Mouse (Mus musculus) erythroid progenitor cell, adult 5-6 weeks (primary cell): ENCODE data around the gene Srebf1. TPM values are rescaled to one million over a fixed set of nuclear protein-coding genes. Genes with fewer than 3 reads are reported as not detected.

Experiments
- ATAC-seq: replicated peaks from 2 replicates; pipeline ENCODE4 v1.8.0; 2016; ENCODE audit warnings: moderate number of reproducible peaks, mild to moderate bottlenecking, moderate TSS enrichment, inconsistent platforms; ENCODE audit not compliant: poor library complexity, low FRiP score, severe bottlenecking
- total RNA-seq, 2 experiments: library from RNA; stranded (forward) in 1 of 2; stranded (reverse) in 1 of 2; fragments of 150-400 nt in 1 of 2; fragments of 186-747, 209-891 nt in 1 of 2; gene quantifications; 2 replicates each; pipeline versions ENCODE4 v1.2.3 to v1.2.4; 2015 to 2017; ENCODE audit warnings: low replicate concordance in 2 of 2

The Srebf1 gene
- total RNA-seq, 2 experiments from 2014 or later = 6.3 to 34.9 TPM

DNA sequence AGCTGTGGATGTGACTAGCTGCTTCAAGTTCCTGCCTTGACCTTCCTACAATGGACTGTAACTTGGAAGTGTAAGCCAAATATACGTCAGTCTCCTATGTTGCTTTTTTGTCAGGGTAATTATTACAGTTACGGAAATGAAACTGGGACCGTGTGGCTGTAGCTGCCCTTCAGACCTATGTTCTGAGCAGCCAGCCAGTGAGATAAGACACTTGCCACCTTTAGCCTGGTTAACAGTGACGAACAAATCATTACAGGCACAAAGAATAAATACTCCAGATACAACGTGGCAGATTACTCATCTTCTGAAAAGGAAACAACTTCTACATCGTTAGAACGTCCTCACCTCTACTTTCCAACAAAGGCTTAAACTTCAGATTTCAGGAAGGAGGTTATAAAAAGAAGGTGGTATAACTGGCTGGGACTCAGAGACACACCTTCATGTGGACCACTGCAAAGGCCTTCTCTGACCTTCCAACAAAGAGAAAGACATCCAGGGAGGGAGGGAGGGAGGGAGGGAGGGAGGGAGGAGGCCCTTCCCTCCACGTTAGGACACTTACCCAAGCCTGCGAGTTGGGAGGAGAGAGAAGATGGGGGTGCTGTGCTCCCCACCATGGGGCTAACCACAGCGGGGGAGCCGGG is 22.2 kb upstream of the Srebf1 start:
- ATAC-seq = no peak

DNA sequence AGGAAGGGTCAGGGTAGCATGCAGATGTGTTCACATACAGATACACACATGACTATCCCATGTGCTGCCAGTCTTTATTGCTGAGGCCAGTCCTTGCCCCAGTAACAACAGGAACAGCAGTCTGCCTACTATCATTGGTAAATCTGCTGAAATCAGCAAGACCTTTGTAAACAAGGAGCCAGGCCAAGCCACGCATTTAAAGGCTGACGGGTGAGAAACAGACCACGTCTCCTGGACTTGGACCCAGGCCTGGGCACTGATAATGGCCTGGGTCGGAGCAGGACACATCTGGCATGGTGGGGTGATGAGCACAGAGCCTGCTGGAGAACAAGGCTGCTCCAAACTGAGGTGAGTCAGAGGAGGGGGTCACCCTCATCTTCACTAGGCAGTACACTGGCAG is 18.1 kb upstream of the Srebf1 start:
- no peak for ATAC-seq

DNA sequence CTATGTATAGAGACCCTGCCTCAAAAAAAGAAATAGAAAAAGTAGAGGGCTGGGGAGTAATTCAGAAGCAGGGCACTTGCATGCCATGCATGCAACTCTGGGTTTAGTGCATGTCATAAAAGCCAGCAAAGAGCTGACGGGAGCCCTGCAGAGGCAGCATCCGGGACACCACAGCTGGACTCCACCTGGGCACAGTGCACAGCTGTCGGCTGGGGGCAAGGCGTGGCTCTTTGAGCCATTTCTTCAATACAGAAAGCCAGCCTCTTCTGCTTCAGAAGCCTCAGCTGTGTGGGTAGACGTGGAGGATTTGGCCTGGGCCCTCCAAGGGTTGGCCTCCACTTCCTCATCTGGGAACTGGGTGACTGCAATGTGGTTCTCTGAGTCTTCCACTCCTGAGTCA is 13.0 kb upstream of the Srebf1 start:
- ATAC-seq = no peak

DNA sequence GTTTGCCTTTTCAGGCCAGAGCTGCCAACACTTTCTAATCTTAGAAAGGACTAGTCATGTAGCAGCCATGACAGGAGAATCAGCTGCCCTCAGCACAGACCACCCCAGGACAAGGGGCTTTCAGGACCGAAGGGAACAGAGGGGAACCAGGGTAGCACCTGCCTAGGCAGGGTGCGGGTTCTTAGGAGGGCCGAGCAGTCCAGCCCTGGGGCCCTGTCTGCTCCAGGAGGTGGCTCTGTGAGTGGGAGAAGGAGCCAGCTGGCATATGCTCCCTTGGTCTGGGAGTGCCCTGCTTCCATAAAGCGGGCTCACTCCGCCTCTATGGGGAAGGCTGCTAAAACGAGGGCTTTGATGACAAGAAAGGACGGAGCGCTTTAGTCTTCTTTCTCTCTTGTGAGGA is 10.9 kb upstream of the Srebf1 start:
- ATAC-seq = no peak

DNA sequence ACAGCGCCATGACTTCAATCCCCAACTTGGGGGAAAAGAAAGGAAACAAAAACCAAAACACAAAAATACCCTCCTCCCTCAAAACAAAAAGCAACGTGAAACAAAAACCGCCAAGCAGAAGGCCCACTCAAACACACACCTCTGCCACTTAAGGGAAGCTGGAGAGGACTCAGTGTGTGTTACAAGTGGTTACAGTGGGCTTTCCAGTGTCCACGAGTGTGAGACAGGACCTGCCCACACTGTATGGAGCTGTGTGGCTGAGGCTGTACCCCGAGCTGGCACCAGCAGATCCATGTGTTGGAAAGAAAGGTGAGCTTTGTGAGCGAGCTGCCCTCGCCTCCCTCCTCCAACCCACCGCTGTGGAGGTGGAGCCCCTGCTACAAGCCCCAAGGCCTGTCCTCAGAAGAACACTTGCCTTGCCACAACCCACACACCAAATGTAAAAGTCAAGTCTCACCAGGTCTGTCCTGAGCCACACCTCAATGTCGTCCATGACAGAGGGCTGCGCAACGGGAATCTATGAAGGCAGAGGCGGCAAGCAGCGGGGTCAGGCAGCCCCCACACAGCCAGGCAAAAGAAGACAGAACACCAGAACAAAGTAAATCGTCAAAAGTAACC is 10.2 kb upstream of the Srebf1 start:
- no peak for ATAC-seq

DNA sequence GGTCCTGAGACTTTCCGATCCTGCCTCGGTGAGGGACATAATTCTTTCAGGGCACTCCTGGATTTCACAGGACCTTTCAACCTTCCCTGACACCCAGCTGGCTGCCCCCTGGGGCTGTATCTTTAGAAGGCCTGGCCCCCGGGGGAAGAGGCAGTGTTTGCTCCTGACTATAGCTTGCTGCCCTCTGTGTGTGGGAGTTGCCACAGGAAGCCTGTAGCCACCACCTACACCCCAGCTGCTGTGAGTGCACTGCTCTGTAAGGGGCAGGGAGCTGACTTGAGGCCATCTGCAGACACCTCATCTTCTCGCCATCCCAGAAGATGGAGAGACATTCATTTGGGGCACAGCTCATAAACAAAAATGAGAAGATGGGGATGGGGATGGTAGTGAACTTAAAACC is 9.6 kb upstream of the Srebf1 start:
- ATAC-seq = no peak

DNA sequence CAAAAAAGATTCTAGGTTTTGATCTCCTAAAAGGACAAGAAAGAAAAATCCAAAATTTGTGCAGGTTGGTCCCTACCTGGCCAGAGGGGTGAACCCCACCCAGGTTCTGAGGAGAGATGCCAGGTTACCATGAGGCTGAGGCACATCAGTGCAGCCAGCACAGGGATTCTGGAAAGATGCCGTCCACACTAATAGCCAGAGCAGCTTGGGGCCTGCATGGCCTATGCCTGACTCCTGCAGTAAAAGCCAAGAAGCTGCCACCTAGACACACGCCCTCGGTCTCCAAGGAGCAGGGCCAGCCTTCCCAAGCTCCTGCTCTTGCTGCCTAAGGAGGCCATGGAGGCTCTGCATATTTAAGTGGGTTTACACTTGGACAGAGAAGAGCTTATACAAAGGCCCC is 8.9 kb upstream of the Srebf1 start:
- ATAC-seq = no peak

DNA sequence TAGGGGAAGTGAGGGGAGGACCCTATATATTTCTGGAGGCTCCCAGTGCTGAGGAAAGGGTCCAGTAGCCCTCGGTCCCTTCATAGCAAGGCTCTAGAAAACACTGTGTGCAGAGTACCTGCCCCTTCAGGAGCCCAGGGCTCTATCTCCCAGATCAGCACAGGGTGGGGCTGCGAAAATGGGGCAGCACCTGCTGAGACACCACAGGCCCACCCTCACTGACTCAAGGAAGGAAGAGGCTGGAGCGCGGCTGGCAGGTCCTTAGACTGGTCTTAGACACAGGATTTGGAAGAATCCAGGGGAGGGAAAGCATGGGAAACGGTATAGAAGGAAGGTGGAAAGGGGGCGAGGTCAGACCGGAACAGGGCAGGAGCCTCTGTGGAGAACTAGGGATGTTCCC is 8.1 kb upstream of the Srebf1 start:
- ATAC-seq = no peak

DNA sequence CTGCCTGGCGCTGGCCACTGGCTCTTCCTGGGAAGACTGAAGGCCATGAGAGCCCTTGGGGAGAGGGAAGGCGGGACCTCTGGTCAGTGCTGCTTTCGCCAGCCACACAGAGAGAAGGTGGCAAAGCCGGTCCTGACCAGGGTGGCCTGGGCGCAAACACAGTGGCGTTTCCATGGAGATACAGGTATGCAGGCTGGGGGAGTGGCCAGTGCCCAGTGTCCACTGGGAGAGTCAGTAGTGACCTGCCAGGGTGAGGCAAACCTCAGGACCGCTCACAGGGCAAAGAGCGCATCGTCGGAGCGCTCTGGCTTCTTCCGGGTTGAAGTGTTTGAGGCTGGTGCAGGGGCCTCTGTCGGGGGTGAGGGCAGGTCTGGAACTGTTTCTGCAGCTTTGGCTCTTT is 7.4 kb upstream of the Srebf1 start:
- ATAC-seq = no peak

DNA sequence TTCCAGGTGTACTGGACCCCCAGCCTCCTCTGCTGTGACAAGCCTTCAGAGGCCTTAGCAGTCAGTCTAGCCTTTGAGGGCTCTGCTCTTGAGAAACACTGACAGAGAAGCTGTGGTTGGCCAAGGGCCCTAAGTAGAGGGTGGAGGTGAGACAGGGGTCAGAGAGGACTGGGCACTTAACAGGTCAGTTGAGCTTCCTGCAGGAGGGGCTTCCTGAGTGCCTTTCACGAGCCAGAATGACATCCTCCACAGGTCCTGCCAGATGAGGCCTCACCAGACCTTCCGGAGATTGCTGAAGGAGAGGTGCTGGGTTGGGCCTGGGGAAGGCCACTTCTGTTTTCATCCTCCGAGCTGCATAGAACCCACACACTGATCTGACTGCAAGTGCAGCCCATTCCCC is 6.1 kb upstream of the Srebf1 start:
- no peak for ATAC-seq

DNA sequence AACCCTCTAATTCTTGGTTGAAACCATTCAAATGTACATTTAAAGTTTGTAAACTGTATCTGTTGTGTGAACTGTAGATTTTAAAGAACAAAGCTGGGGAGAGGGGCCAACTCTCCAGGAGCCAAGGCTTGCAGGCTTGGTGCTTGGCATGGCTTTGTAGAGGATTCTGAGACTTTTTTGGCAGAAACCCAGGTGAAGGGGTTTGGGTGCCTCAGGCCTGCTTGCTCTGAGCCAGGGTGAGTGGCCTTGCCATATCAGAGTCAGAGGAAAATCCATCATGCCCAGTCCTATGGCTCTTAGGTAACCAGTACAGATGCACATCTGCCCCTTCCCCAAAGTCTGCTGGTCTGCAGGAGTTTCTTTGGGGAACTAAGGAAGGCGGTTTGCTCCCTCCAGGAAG is 3.5 kb upstream of the Srebf1 start:
- no peak for ATAC-seq

DNA sequence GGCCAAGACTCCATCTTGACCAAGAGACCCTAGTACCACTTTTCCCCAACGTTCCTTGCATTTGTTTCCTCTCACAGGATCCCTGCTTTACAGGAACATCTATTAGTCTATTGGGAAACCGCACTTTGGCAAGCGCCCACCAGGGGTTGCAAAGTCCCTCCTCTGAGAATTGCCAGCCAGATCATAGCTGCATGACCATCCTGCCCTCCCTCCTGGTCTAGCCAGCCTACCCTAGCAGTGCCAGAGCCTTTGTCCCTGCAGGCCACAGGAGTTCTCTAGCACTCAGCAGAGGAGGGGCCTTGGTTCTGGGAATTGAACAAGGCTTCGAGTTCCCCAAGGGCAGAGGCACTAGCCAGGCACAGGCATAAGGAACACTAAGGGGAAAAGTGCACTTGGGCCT is 2.3 kb upstream of the Srebf1 start:
- no peak for ATAC-seq

DNA sequence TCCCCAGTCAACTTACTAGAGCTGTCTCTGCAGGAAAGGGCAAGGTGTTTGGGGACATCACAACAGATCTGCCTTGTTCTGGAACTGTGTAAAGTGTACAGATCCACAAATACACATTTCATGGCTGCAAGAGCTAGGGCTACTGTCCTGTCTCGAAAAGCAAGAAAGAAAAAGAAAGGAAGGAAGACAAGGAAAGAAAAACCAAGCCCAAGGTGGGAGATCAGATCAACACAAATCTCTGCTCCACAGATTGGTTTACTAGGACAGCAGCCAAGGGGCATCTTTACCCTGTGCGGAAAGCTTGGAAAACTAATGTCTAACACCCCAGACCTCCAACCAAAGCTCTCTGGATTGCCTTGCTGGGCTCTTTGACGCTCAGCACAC is 304 bp downstream of the Srebf1 start:
- ATAC-seq = no peak

DNA sequence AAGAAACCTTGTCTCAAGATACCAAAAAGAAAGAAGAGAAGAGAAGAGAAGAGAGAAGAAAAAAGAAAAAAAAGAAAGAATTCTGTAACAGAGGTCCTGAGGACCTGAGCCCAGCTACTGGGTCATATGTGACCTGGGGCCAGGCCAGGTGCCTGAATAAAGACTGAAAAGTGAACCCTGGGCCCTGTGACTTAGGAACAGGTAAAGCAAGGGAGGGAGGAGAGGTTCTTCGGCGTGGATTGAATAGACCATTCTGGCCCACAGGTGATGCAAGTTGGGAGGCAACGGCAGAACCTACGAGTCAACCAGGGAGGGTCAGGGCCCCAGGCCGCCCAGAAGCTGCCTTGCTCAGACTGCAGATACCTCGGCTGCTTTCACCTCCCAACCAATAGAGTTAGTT is 956 bp downstream of the Srebf1 start:
- no peak for ATAC-seq

DNA sequence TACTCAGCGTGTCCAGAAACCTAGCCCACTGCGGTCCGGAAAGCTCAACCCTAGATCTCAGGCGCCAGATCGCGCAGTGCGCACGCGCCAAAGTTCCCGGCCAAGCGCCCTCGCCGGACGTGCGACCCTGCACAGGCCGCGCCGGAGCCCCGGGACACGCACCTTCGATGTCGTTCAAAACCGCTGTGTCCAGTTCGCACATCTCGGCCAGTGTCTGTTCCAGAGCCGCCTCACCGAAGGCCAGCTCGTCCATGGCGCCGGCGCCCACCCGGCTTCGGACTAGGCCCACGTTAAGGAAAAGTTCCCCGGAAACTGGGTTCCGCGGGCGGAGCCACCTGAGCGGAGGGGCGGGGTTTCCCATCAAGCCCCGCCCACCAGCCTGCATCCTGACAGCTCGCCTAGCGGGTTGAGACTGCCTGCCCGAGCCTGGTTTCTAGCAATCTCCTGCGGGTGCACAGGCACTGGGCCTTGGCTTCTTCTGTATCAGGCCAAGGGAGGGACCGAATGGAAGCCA is 2.0 kb downstream of the Srebf1 start:
- ATAC-seq = peak; percentile 86

DNA sequence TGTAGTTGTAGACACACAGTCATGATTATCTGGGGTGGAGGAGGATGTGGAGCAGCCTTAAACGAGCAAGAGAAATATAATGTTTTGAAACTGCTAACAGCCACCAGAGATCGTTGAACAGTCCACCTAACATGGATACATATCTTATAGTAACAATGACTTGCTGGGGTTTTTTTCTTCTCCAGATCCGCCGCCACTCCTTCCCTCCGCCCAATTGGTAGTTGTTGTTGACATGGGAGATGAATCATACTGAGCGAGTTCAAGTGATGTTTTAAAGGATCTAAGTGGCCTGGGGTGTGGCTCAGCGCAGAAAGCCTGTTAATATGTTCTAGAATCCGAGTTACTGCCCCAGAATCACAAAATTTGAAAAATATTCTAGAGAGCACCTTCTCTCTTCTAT is 2.8 kb downstream of the Srebf1 start:
- ATAC-seq = peak; percentile 21; the same call in 1 of the 2 replicates

DNA sequence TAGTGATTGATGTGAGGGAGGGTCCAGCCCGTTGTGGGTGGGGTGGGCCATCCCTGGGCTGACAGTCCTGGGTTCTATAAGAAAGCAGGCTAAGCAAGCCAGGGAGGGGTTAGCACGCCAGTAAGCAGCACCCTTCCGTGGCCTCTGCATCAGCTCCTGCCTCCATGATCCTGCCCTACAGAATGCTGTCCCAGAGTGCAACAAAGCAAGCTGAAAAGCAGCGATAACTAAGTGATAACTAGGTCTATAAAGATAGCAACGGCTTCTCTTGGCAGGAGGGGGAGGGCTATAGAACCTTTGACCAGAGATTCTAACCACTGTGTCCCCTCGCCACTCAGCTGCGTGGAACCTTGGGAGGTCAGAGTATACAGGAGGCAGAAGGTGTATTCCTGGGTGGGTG is 4.9 kb downstream of the Srebf1 start:
- no peak for ATAC-seq

DNA sequence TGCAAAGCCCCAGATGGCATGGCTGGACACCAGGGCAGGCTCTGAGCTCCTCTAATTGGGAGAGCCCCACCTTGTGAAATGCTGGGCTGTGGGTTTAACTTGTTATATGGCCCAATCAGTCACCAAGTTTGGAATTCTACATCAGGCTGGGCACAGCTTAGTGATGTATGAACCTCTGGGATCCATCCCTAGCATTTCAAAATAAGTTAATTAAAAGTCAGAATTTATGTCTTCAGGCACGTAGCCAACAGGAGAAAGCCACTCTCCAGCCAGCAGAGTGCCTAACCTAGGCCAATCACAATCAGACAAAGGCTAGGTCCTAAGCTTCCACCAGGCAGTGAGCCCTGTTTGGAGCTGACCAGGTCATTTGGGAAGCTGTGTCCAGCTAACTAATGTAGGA is 5.7 kb downstream of the Srebf1 start:
- ATAC-seq = no peak

DNA sequence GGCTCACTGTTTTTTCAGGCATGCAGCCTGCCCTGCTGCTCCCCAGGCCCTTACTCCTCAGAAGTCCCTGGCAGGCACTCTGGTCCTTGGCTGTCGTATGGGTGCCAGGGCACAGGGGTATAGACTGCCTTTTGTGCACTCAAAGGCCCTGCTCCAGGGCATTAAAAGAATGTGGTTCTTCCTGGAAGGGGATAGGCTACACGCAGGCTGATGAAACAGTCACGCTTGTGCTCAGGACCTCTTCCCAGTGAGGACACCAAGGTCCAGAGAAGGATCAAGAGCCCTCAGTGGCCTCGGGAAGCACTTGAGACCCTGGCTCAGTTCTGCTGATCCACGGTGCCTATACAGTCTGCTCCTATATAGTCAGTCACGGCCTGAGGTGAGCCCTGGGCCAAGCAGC is 9.1 kb downstream of the Srebf1 start:
- ATAC-seq = no peak

DNA sequence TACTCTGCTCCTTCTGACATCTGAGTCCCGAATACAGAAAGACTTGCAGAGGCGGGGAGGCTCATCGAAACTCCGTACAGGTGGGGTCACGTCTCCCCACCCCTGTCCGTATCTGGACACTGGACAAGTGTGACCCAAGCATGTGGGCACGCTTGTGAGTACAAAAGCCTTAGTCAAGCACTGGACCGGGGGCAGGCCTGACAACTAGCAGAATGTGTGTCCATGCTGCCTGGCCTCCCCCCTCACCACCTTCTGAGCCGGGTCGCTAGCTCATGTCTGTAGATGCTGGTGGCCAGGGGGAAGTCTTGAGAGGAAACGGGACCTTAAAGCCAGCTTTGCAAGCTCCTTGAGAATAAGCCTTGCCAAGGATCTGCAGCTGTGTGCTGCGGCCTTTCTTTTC is 10.6 kb downstream of the Srebf1 start:
- no peak for ATAC-seq

DNA sequence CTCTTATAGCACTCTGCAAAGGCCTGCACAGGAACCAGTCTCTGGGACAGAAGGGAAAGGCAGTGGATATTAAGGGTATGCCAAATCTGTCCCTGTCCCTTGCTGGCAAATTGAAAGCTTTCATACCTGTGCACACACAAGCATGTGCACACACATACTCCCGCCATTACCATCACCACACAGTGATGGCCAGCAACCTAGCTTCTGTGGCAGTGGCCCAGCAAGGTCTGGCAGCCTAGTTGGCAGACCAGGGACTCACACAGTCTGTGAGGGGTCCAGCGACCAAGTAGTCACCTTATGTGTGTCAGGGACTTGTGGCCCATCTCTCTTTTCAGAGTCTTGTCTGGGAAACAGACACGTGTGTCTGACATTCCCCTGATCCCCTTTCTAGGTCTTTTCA is 11.2 kb downstream of the Srebf1 start:
- ATAC-seq = no peak

DNA sequence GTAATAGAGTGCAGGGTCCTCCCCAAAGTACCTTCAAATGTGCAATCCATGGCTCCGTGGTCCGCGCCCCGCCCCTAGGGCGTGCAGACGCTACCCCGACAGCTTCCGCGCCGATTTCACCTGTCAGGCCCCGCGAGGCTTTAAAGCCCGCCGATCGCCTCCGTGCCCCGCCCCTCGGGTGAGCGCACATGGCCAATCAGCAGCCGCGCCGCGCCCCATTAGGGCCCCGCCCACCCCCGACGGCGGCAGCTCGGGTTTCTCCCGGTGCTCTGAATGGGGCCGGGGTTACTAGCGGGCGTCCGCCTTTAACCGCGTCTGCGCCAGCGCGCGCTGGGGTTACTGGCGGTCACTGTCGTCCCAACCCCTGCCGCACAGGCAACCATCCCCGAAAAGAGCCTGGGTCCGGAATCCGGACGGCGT is 12.1 kb downstream of the Srebf1 start:
- ATAC-seq = peak; percentile 91
